Mouse (Mus musculus) E14TG2a.4 (cell line): Measurements from ENCODE around the gene Smyd3.

Experiments
- H3K27me3 ChIP-seq: 2 replicates; pipeline ENCODE4 v1.6.1; 2014; ENCODE audit warnings: low read length, control low read depth; ENCODE audit not compliant: insufficient read depth
- H3K36me3 ChIP-seq: 2 replicates; pipeline ENCODE4 v1.6.1; 2014; ENCODE audit warnings: low read length, control low read depth; ENCODE audit not compliant: insufficient read depth
- H3K4me1 ChIP-seq: replicated peaks from 2 replicates; pipeline ENCODE4 v1.6.1; 2014; ENCODE audit warnings: low read depth, low read length, control low read depth
- H3K4me3 ChIP-seq: replicated peaks from 2 replicates; pipeline ENCODE4 v1.5.1; 2014; ENCODE audit warnings: mild to moderate bottlenecking, low read length
- H3K9me3 ChIP-seq: 2 replicates; pipeline ENCODE4 v1.6.1; 2014; ENCODE audit warnings: low read length, control low read depth
- CTCF ChIP-seq: conservative IDR thresholded peaks from 2 replicates; pipeline ENCODE4 v1.5.1; 2014; ENCODE audit warnings: low read length
- NANOG ChIP-seq: IDR thresholded peaks from 2 replicates; pipeline ENCODE4 v1.6.1; 2014; ENCODE audit warnings: borderline replicate concordance, low read length, mixed read lengths
- POU5F1 ChIP-seq: IDR thresholded peaks from 2 replicates; pipeline ENCODE4 v1.6.1; 2014; ENCODE audit warnings: low read length, borderline replicate concordance

Smyd3 gene

DNA sequence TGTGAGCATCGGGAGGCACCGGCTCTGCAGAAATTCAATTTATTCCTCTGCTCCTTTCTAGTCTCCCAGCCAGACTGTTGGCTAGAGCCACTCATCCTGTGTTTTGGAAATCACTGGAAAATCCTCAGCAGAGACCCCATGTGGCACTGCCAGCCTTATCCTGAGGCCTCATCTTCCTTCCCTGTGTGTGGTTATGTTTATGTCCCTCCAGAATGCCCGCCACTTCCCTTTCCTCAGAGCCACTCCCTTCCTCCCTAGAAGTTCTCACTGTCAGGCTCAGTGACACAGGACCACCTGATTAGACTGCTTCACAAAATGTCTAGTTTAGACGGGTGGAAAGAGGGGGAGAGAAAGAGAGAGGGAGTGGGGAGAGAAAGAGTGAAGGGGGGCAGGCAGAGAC is 526.4 kb downstream of the Smyd3 start:
- Histone ChIP-seq H3K27me3 (no peaks in the 10 kb centered on the region), H3K4me1 (no peaks in the 10 kb centered on the region), H3K4me3 (no peak overlapping the region), H3K9me3 (no peaks in the 10 kb centered on the region), H3K36me3 (no peaks in the 10 kb centered on the region)
- TF ChIP-seq CTCF (no peak), NANOG (no peak), POU5F1 (no peak)

GRCm38 (mm10) chr1:178991045-178991444 is 526.8 kb downstream of the Smyd3 start:
- Histone ChIP-seq H3K9me3 (no peaks in the 10 kb centered on the region), H3K4me3 (no peak overlapping the region), H3K4me1 (no peaks in the 10 kb centered on the region), H3K36me3 (no peaks in the 10 kb centered on the region), H3K27me3 (no peaks in the 10 kb centered on the region)
- TF ChIP-seq POU5F1 (no peak), CTCF (no peak), NANOG (no peak)

- Histone ChIP-seq H3K9me3 (no peaks in the 10 kb centered on the region), H3K36me3 (no peaks in the 10 kb centered on the region), H3K4me1 (no peaks in the 10 kb centered on the region), H3K27me3 (no peaks in the 10 kb centered on the region), H3K4me3 (no peak overlapping the region)
- TF ChIP-seq NANOG: no peak
Observed at GRCm38 (mm10) chr1:178989485-178989884, 528.4 kb downstream of the Smyd3 start.

DNA sequence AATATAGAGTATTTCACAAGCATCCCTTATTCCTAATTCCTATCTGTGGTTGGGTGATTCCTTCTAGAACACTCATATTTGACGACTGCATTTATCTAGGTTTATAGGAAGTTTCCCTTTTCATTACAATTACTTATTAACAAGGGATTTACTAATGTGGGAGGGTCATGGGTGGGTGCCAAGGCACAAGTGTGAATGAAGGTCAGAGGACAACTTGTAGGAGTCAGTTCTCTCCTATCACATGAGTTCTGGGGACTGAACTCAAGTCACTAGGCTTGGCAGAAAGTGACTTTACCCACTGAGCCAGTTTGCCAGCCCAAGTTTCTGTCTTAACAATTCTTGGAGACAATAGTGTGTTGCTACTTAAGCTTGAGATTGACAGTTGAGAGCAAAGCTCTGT is 529.7 kb downstream of the Smyd3 start:
- H3K4me1 ChIP-seq: no peaks in the 10 kb centered on the region
- no peaks in the 10 kb centered on the region for H3K36me3 ChIP-seq
- TF ChIP-seq POU5F1 (no peak), NANOG (no peak)
- no peaks in the 10 kb centered on the region for H3K27me3 ChIP-seq
- no peaks in the 10 kb centered on the region for H3K9me3 ChIP-seq
- H3K4me3 ChIP-seq: no peak overlapping the region

DNA sequence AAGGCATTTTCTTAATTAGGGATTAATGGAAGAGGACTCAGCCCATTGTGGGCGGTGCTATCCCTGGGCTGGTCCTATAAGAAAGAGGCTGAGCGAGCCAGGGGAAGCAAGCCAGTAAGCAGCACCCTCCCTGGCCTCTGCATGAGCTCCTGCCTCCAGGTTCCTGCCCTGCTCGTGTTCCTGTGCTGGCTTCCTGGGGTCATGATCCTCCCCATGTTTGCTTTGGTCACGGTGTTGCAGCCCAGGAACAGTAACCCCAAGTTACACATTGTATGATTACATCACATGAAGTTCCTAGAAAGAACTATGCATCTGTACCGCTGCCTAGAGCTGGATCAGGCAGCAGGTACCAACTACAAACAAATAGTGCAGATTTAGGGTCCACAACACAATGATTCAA is 536.2 kb downstream of the Smyd3 start:
- Histone ChIP-seq H3K27me3 (no peaks in the 10 kb centered on the region), H3K4me1 (peaks cover 4% of the 10 kb centered on the region), H3K9me3 (no peaks in the 10 kb centered on the region), H3K4me3 (no peak overlapping the region), H3K36me3 (no peaks in the 10 kb centered on the region)
- TF ChIP-seq NANOG (no peak), CTCF (no peak), POU5F1 (no peak)

DNA sequence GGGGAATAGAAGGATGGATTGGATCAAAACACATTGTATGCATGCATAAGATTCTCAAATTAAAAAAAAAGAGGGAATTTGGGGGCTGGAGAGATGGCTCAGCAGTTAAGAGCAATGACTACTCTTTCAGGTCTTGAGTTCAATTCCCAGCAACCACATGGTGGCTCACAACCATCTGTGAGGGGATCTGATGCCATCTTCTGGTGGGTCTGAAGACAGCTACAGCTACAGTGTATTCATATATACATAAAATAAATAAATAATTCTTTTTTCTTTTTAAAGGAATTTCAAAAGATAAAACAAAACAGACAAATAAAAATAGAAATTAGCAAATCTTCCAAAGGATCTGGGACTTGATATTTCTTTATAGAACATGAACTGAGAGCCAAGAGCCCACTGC is 537.7 kb downstream of the Smyd3 start:
- H3K4me1 ChIP-seq: peaks cover 4% of the 10 kb centered on the region
- H3K4me3 ChIP-seq: no peak overlapping the region
- no peaks in the 10 kb centered on the region for H3K27me3 ChIP-seq
- no peak for TF ChIP-seq POU5F1
- no peak for TF ChIP-seq NANOG
- TF ChIP-seq CTCF: no peak
- no peaks in the 10 kb centered on the region for H3K9me3 ChIP-seq
- H3K36me3 ChIP-seq: no peaks in the 10 kb centered on the region

- no peaks in the 10 kb centered on the region for H3K27me3 ChIP-seq
- H3K36me3 ChIP-seq: no peaks in the 10 kb centered on the region
- TF ChIP-seq POU5F1 (no peak), NANOG (no peak), CTCF (no peak)
- H3K4me1 ChIP-seq: peaks cover 4% of the 10 kb centered on the region
- no peaks in the 10 kb centered on the region for H3K9me3 ChIP-seq
- no peak overlapping the region for H3K4me3 ChIP-seq
Observed at GRCm38 (mm10) chr1:178978617-178979245, 539.1 kb downstream of the Smyd3 start.

DNA sequence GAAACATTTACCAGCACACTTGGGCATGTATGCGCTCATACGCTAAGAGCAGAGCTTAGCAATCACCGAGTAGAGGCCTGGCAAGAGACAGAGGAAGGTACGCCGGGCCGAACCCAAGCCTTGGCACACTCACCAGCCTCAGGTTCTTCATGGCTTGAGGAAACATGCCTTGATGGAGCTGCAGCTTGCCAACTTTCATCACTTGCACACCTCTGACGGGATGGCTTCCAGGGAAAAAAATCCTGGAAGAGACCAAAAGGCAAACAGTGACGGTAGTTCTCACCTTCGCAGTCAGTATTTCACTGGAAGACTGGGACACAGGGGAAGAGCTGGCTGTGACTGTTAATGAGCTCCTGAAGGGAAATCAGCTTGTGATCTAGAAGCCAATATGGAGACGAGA is 545.8 kb downstream of the Smyd3 start:
- no peaks in the 10 kb centered on the region for H3K4me1 ChIP-seq

DNA sequence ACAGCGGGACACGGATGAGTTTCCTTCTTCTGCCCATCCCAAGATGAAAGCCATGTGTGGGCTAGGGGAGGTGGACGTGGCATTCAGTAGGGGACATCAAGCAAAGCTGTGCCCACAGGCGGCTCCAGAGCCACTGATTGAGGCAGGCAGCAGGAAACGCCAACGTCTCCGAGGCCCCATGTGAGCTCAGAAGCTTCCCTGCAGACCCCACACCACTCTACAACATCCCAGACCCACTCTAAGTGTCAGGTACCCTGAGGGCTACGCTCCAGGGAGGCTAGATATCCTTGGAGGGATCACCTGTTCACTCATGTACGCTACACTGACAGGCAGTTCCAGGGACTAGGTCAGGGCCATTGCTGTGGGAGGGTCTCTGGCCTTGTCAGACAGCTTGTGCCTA is 556.2 kb downstream of the Smyd3 start:
- Histone ChIP-seq H3K36me3 (no peaks in the 10 kb centered on the region), H3K27me3 (no peaks in the 10 kb centered on the region), H3K4me3 (no peak overlapping the region), H3K4me1 (peaks cover 16% of the 10 kb centered on the region), H3K9me3 (no peaks in the 10 kb centered on the region)
- TF ChIP-seq CTCF (no peak), POU5F1 (no peak), NANOG (no peak)

More for the DNA sequence above, 545.8 kb downstream of the Smyd3 start:
- H3K4me3 ChIP-seq: no peak overlapping the region
- TF ChIP-seq CTCF (no peak), NANOG (no peak), POU5F1 (no peak)
- H3K27me3 ChIP-seq: no peaks in the 10 kb centered on the region
- no peaks in the 10 kb centered on the region for H3K36me3 ChIP-seq
- no peaks in the 10 kb centered on the region for H3K9me3 ChIP-seq
